Mouse (Mus musculus) neural tube, embryonic 13.5 days (tissue): ENCODE data around the gene Ercc1. TPM values are rescaled to one million over a fixed set of nuclear protein-coding genes. Genes with fewer than 3 reads are reported as not detected.
A peak's percentile ranks its signal among the peaks of the same experiment; 100 is the strongest.

Source experiments
- ATAC-seq: fragments of 200-750 bp; cut with Nextera tagmentation; 2 replicates; pipeline ENCODE4 v1.8.0; 2017; ENCODE audit warnings: low read depth, mild to moderate bottlenecking, moderate TSS enrichment, moderate library complexity
- H3K27ac ChIP-seq: fragments of 300-500 bp; sonication (generic); replicated peaks from 2 replicates; pipeline ENCODE4 v1.5.1; 2015; ENCODE audit warnings: moderate library complexity, mild to moderate bottlenecking, inconsistent platforms
- H3K27me3 ChIP-seq: fragments of 300-500 bp; sonication (generic); 2 replicates; pipeline ENCODE4 v1.6.1; 2015; ENCODE audit warnings: mild to moderate bottlenecking, inconsistent platforms
- H3K36me3 ChIP-seq: fragments of 300-500 bp; sonication (generic); 2 replicates; pipeline ENCODE4 v1.6.1; 2015; ENCODE audit warnings: mild to moderate bottlenecking, inconsistent platforms
- H3K4me1 ChIP-seq: fragments of 300-500 bp; sonication (generic); replicated peaks from 2 replicates; pipeline ENCODE4 v1.6.1; 2015; ENCODE audit warnings: inconsistent platforms
- H3K4me2 ChIP-seq: fragments of 300-500 bp; sonication (generic); 2 replicates; pipeline ENCODE4 v1.6.1; 2015; ENCODE audit warnings: inconsistent platforms, mild to moderate bottlenecking, moderate library complexity
- H3K4me3 ChIP-seq: fragments of 300-500 bp; sonication (generic); 2 replicates; pipeline ENCODE4 v1.5.1; 2015; ENCODE audit warnings: mild to moderate bottlenecking, inconsistent platforms
- H3K9ac ChIP-seq: fragments of 300-500 bp; sonication (generic); 2 replicates; pipeline ENCODE4 v1.6.1; 2015; ENCODE audit warnings: moderate library complexity, mild to moderate bottlenecking, inconsistent platforms
- H3K9me3 ChIP-seq: fragments of 300-500 bp; sonication (generic); 2 replicates; pipeline ENCODE4 v1.6.1; 2016; ENCODE audit warnings: inconsistent platforms
- WGBS: fragments of 180-500 bp; shearing (Covaris S2); methylation state at CpG from one replicate; pipeline ENCODE4 v1.1.7; 2015; 5-methylcytosine and 5-hydroxymethylcytosine counted together
- polyA plus RNA-seq: library from polyadenylated mRNA; unstranded; fragments of >200 nt; fragmentation: Nextera tagmentation; extraction: Ambion mirVana; gene quantifications from 2 replicates; pipeline ENCODE4 v1.2.1, GENCODE M21; 2015

Ercc1 gene
- polyA plus RNA-seq, 1 experiment from 2014 or later, result 90.7 TPM

- peak; percentile 54 for ATAC-seq
- Histone ChIP-seq H3K27ac (peak overlapping the region; percentile 59), H3K9me3 (no peaks in the 10 kb centered on the region), H3K27me3 (no peaks in the 10 kb centered on the region), H3K4me3 (peak overlapping the region; percentile 86), H3K36me3 (peaks cover 34% of the 10 kb centered on the region), H3K4me2 (peak overlapping the region; percentile 91), H3K4me1 (peaks cover 21% of the 10 kb centered on the region), H3K9ac (peak overlapping the region; percentile 87)
- under 1% methylated on average over 34 of the region's 37 CpGs for WGBS
Observed at GRCm38 (mm10) chr7:19382166-19382541, 37.6 kb downstream of the Ercc1 start.

DNA sequence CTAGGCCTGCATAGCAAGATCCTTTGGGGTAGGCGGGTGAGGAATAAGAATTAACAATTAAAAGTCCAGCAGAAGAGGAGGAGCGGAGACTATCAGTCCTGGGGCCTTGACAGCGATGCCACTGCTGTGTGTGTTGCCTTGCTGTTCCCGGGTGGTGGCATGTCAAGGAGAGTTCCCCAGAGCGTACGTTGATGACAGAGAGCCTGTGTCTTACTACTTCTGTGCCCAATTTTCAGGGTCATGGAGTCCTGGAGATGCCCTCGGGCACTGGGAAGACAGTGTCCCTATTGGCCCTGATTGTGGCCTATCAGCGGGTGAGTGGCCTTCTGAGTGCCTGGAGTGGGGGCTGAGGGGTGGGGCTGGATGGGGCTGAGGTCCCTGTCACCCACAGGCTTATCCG lies 39.1 kb downstream of the Ercc1 start:
- ATAC-seq, result no peak
- 0 out of 2 replicates have a peak overlapping the region, but pooled peaks have one; percentile 87 for H3K9ac ChIP-seq
- no peaks in the 10 kb centered on the region for H3K27me3 ChIP-seq
- peaks cover 27% of the 10 kb centered on the region for H3K4me1 ChIP-seq
- H3K36me3 ChIP-seq, result peaks cover 49% of the 10 kb centered on the region
- WGBS, result 86% methylated on average over 9 of the region's 9 CpGs
- no peak overlapping the region for H3K27ac ChIP-seq
- H3K9me3 ChIP-seq, result no peaks in the 10 kb centered on the region
- peak overlapping the region; percentile 91 for H3K4me2 ChIP-seq
- H3K4me3 ChIP-seq, result no peak overlapping the region

- 64% methylated on average over 9 of the region's 10 CpGs for WGBS
- H3K4me3 ChIP-seq, result no peak overlapping the region
- H3K27ac ChIP-seq, result peak overlapping the region; percentile 61
- no peaks in the 10 kb centered on the region for H3K9me3 ChIP-seq
- peak overlapping the region; percentile 2; the same call in 1 of the 2 replicates for H3K9ac ChIP-seq
- H3K27me3 ChIP-seq, result no peaks in the 10 kb centered on the region
- no peak for ATAC-seq
- H3K36me3 ChIP-seq, result peaks cover 99% of the 10 kb centered on the region
- peaks cover 18% of the 10 kb centered on the region for H3K4me1 ChIP-seq
- H3K4me2 ChIP-seq, result no peak overlapping the region
Observed at GRCm38 (mm10) chr7:19388699-19389413, 44.3 kb downstream of the Ercc1 start.

DNA sequence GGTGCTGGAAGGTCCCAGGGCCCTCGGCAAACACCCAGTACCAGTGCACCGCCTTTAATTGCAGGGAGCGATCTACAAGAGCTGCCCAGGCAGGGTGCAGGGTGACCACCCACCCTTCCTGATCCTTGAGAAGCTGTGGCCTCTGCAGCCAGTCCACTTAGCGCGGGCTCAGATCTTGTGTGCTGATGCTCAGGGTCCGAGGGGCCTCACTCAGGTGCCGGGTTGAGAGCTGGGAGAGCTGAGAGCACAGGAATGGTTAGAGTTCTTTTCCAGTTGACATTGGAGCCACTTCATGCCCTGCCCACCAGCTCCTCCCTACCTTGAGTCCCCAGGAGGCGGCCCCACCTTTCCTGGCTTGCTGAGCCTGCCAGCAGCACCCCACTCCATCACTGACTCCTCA lies 49.9 kb downstream of the Ercc1 start:
- peaks cover 8% of the 10 kb centered on the region for H3K27me3 ChIP-seq
- H3K4me1 ChIP-seq, result peaks cover 3% of the 10 kb centered on the region
- no peak overlapping the region for H3K9ac ChIP-seq
- H3K4me2 ChIP-seq, result no peak overlapping the region
- whole genome bisulfite sequencing, result 92% methylated on average over 8 of the region's 8 CpGs
- no peak overlapping the region for H3K27ac ChIP-seq
- H3K4me3 ChIP-seq, result no peak overlapping the region
- peaks cover 63% of the 10 kb centered on the region for H3K36me3 ChIP-seq
- H3K9me3 ChIP-seq, result no peaks in the 10 kb centered on the region
- ATAC-seq, result no peak

- peak overlapping the region; percentile 22 for H3K4me3 ChIP-seq
- 2% methylated on average over 27 of the region's 27 CpGs for WGBS
- no peak for ATAC-seq
- H3K27ac ChIP-seq, result no peak overlapping the region
- H3K27me3 ChIP-seq, result peaks cover 59% of the 10 kb centered on the region
- H3K4me2 ChIP-seq, result peak overlapping the region; percentile 44
- H3K36me3 ChIP-seq, result peaks cover 12% of the 10 kb centered on the region
- H3K9me3 ChIP-seq, result peaks cover 5% of the 10 kb centered on the region; the same call in 1 of the 2 replicates
- peak overlapping the region; percentile 53; the same call in 1 of the 2 replicates for H3K9ac ChIP-seq
- peaks cover 17% of the 10 kb centered on the region for H3K4me1 ChIP-seq
Observed at GRCm38 (mm10) chr7:19399496-19400280, 55.1 kb downstream of the Ercc1 start.

- Histone ChIP-seq H3K9me3 (peaks cover 5% of the 10 kb centered on the region; the same call in 1 of the 2 replicates), H3K27me3 (peaks cover 66% of the 10 kb centered on the region), H3K27ac (no peak overlapping the region), H3K4me1 (peaks cover 20% of the 10 kb centered on the region), H3K4me3 (no peak overlapping the region), H3K36me3 (no peaks in the 10 kb centered on the region), H3K4me2 (no peak overlapping the region), H3K9ac (no peak overlapping the region)
- 82% methylated on average over 4 of the region's 4 CpGs for WGBS
- ATAC-seq, result no peak
Observed at GRCm38 (mm10) chr7:19400946-19401345, 56.4 kb downstream of the Ercc1 start.

- H3K4me2 ChIP-seq, result no peak overlapping the region
- no peak overlapping the region for H3K27ac ChIP-seq
- peaks cover 66% of the 10 kb centered on the region for H3K27me3 ChIP-seq
- no peak overlapping the region for H3K4me3 ChIP-seq
- H3K9me3 ChIP-seq, result peaks cover 5% of the 10 kb centered on the region; the same call in 1 of the 2 replicates
- no peak for ATAC-seq
- no peak overlapping the region for H3K9ac ChIP-seq
- no peaks in the 10 kb centered on the region for H3K36me3 ChIP-seq
- 56% methylated on average over 9 of the region's 9 CpGs for WGBS
- peaks cover 20% of the 10 kb centered on the region for H3K4me1 ChIP-seq
Observed at GRCm38 (mm10) chr7:19402535-19403112, 58.0 kb downstream of the Ercc1 start.

GRCm38 (mm10) chr7:19403731-19404296 lies 59.2 kb downstream of the Ercc1 start, which contains the start of gene Klc3:
Gene Klc3, minus strand, starts transcription at chr7:19404104.
- H3K4me1 ChIP-seq, result peaks cover 20% of the 10 kb centered on the region
- H3K36me3 ChIP-seq, result no peaks in the 10 kb centered on the region
- H3K27ac ChIP-seq, result no peak within 1 kb of the TSS
- peaks cover 64% of the 10 kb centered on the region for H3K27me3 ChIP-seq
- peak within 1 kb of the TSS; percentile 47 for H3K4me3 ChIP-seq
- WGBS, result under 1% methylated on average over 62 of the region's 62 CpGs
- peak within 1 kb of the TSS; percentile 83 for H3K4me2 ChIP-seq
- peak within 1 kb of the TSS; percentile 70 for H3K9ac ChIP-seq
- H3K9me3 ChIP-seq, result peaks cover 5% of the 10 kb centered on the region; the same call in 1 of the 2 replicates
- ATAC-seq, result no peak

DNA sequence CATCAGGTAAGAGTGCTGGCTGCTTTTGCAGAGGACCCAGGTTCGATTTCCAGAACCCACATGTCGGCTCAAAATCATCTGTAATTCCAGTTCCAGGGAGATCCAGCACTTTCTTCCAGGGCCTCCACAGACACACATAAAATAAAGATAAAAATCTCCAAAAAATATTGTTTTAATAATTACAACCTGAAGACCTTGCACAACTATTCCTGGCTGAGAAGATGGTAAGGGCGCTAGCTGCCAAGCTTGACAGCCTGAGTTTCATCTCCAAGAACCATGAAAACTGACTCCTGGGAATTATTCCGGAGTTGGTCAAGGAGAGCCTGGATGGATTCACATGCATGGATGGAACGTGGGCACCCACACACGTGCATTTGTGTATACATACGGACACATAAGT lies 59.9 kb downstream of the Ercc1 start, which contains the start of gene Ckm:
TSS of gene Ckm (plus strand) at position 301 of the 400 bp plus-strand sequence.
- H3K9me3 ChIP-seq, result peaks cover 5% of the 10 kb centered on the region; the same call in 1 of the 2 replicates
- 50% methylated on average over 7 of the region's 7 CpGs for WGBS
- H3K4me1 ChIP-seq, result peaks cover 17% of the 10 kb centered on the region
- H3K27me3 ChIP-seq, result peaks cover 58% of the 10 kb centered on the region
- peak within 1 kb of the TSS; percentile 47 for H3K4me3 ChIP-seq
- peak within 1 kb of the TSS; percentile 83 for H3K4me2 ChIP-seq
- H3K27ac ChIP-seq, result no peak within 1 kb of the TSS
- H3K9ac ChIP-seq, result peak within 1 kb of the TSS; percentile 70
- no peak for ATAC-seq
- H3K36me3 ChIP-seq, result no peaks in the 10 kb centered on the region

DNA sequence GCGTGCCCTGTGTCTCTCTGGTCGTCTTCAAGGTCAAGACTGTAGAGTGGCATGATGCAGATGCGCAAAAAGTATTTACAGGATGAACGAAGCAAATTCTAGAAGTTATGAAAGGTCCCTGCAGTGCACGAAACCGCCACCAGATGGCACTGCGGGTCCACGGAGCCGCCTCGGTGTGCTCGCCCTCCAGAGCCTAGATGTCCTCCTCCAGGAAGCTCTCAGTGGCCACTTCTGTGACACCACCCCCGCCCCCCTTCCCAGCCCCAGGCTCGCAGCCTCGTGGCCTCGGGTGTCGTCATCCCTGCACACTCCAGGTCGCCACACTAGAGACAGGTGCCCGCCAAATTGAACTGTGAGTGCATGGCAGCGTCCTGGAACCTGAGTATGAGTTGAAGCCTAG lies 60.8 kb downstream of the Ercc1 start:
- Histone ChIP-seq H3K9me3 (peaks cover 5% of the 10 kb centered on the region; the same call in 1 of the 2 replicates), H3K4me3 (no peak overlapping the region), H3K36me3 (no peaks in the 10 kb centered on the region), H3K27me3 (peaks cover 48% of the 10 kb centered on the region), H3K9ac (no peak overlapping the region), H3K4me1 (peaks cover 11% of the 10 kb centered on the region), H3K27ac (no peak overlapping the region), H3K4me2 (peak overlapping the region; percentile 35)
- peak; percentile 64; the same call in 1 of the 2 replicates for ATAC-seq
- WGBS, result 3% methylated on average over 19 of the region's 19 CpGs
